Mouse (Mus musculus) brain, embryonic 14.5 days (tissue): Measurements from ENCODE around the gene Dapk2.

ENCODE experiments used
- CTCF ChIP-seq: fragments of 200-500 bp; IDR thresholded peaks from 2 replicates; pipeline ENCODE4 v1.5.1; 2012; ENCODE audit warnings: inconsistent platforms, mild to moderate bottlenecking, moderate library complexity, borderline replicate concordance; ENCODE audit not compliant: insufficient read depth, insufficient read length; ENCODE audit errors: extremely low read depth
- POLR2A ChIP-seq: fragments of 200-500 bp; IDR thresholded peaks from 2 replicates; pipeline ENCODE4 v1.6.1; 2012; ENCODE audit warnings: mild to moderate bottlenecking, inconsistent platforms, borderline replicate concordance; ENCODE audit not compliant: poor library complexity, insufficient read depth, insufficient read length, severe bottlenecking; ENCODE audit errors: extremely low read depth

GRCm38 (mm10) chr9:66263701-66264100 is 105.7 kb downstream of the Dapk2 start:
- no peak for TF ChIP-seq CTCF
- no peak for TF ChIP-seq POLR2A
